Mouse (Mus musculus) kidney, embryonic 14.5 days (tissue): Measurements from ENCODE around the gene Defb25. TPM values are rescaled to one million over a fixed set of nuclear protein-coding genes. Genes with fewer than 3 reads are reported as not detected.

Experiments
- ATAC-seq: fragments of 200-750 bp; cut with Nextera tagmentation; 2 replicates; pipeline ENCODE4 v1.8.0; 2017; ENCODE audit warnings: moderate number of reproducible peaks, mild to moderate bottlenecking, moderate TSS enrichment, moderate library complexity; ENCODE audit not compliant: low FRiP score, low TSS enrichment
- H3K27ac ChIP-seq: fragments of 300-500 bp; sonication (generic); 2 replicates; pipeline ENCODE4 v1.5.1; 2014; ENCODE audit warnings: low read depth, mild to moderate bottlenecking, low read length, moderate library complexity, mixed read lengths
- H3K27me3 ChIP-seq: fragments of 300-500 bp; sonication (generic); 2 replicates; pipeline ENCODE4 v1.6.1; 2014; ENCODE audit warnings: mild to moderate bottlenecking, low read length; ENCODE audit not compliant: control insufficient read depth, insufficient read depth
- H3K36me3 ChIP-seq: fragments of 300-500 bp; sonication (generic); 2 replicates; pipeline ENCODE4 v1.6.1; 2014; ENCODE audit warnings: low read length, mixed read lengths; ENCODE audit not compliant: control insufficient read depth, insufficient read depth
- H3K4me1 ChIP-seq: fragments of 300-500 bp; sonication (generic); 2 replicates; pipeline ENCODE4 v1.6.1; 2014; ENCODE audit warnings: low read length, mixed read lengths; ENCODE audit not compliant: control insufficient read depth, insufficient read depth
- H3K4me2 ChIP-seq: fragments of 300-500 bp; sonication (generic); replicated peaks from 2 replicates; pipeline ENCODE4 v1.6.1; 2014; ENCODE audit warnings: low read depth, mild to moderate bottlenecking, low read length
- H3K4me3 ChIP-seq: fragments of 300-500 bp; sonication (generic); 2 replicates; pipeline ENCODE4 v1.5.1; 2014; ENCODE audit warnings: mild to moderate bottlenecking, low read length
- H3K9ac ChIP-seq: fragments of 300-500 bp; sonication (generic); 2 replicates; pipeline ENCODE4 v1.6.1; 2014; ENCODE audit warnings: low read depth, mild to moderate bottlenecking, low read length, moderate library complexity
- H3K9me3 ChIP-seq: fragments of 300-500 bp; sonication (generic); 2 replicates; pipeline ENCODE4 v1.6.1; 2016; ENCODE audit warnings: low read length; ENCODE audit not compliant: control insufficient read depth
- WGBS: fragments of 180-500 bp; shearing (Covaris S2); extraction: QIAGEN DNeasy Blood & Tissue Kit; methylation state at CpG from one replicate; pipeline ENCODE4 v1.1.7; 2014; 5-methylcytosine and 5-hydroxymethylcytosine counted together
- polyA plus RNA-seq: library from polyadenylated mRNA; unstranded; fragments of >200 nt; fragmentation: Nextera tagmentation; extraction: Ambion mirVana; gene quantifications from 2 replicates; pipeline ENCODE4 v1.2.1, GENCODE M21; 2014

Defb25 gene
- polyA plus RNA-seq, 1 experiment from 2014 or later = 28.2 TPM

- no peak for ATAC-seq
- Histone ChIP-seq H3K9ac (no peak overlapping the region), H3K4me3 (no peak overlapping the region), H3K9me3 (no peaks in the 10 kb centered on the region), H3K27ac (no peak overlapping the region), H3K4me1 (peaks cover 5% of the 10 kb centered on the region; the same call in 1 of the 2 replicates), H3K36me3 (no peaks in the 10 kb centered on the region), H3K4me2 (no peak overlapping the region), H3K27me3 (no peaks in the 10 kb centered on the region)
- 84% methylated on average over 4 of the region's 4 CpGs for WGBS
Measured at GRCm38 (mm10) chr2:152601275-152601960, 21.4 kb downstream of the Defb25 start.

DNA sequence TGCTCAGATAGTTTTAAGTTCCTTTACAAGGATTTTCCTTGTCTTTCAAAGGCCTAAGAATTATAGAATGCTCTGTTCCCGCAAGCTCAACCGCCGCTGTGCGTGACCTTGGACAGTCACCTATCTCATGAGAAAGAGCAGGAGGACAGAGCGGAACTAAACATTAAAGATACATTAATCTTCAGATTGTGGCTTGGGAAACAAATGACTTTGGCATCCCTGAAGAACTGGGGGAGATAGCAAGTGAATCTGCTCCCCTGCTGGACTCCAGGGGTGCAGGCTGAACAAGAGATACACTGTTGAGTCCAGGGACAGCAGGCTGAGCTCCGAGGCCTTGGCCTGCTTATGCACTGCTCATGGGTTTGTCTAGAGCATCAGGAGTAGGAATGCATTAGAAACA, 22.8 kb downstream of the Defb25 start:
- no peaks in the 10 kb centered on the region for H3K4me1 ChIP-seq
- WGBS = 82% methylated on average over 6 of the region's 6 CpGs
- ATAC-seq = no peak

GRCm38 (mm10) chr2:152599299-152599698, 23.6 kb downstream of the Defb25 start, which contains the start of gene Defb45:
Gene Defb45, minus strand, starts transcription at chr2:152599399.
- Histone ChIP-seq H3K4me1 (no peaks in the 10 kb centered on the region), H3K27ac (no peak within 1 kb of the TSS), H3K9me3 (no peaks in the 10 kb centered on the region), H3K4me3 (no peak within 1 kb of the TSS), H3K27me3 (no peaks in the 10 kb centered on the region), H3K4me2 (no peak within 1 kb of the TSS), H3K9ac (no peak within 1 kb of the TSS), H3K36me3 (no peaks in the 10 kb centered on the region)
- ATAC-seq = no peak
- 66% methylated on average over 7 of the region's 7 CpGs for WGBS

More for the DNA sequence above, 22.8 kb downstream of the Defb25 start:
- Histone ChIP-seq H3K27ac (no peak overlapping the region), H3K36me3 (no peaks in the 10 kb centered on the region), H3K9me3 (no peaks in the 10 kb centered on the region), H3K9ac (no peak overlapping the region), H3K27me3 (no peaks in the 10 kb centered on the region), H3K4me2 (no peak overlapping the region), H3K4me3 (no peak overlapping the region)

- ATAC-seq = no peak
- no peaks in the 10 kb centered on the region for H3K27me3 ChIP-seq
- H3K27ac ChIP-seq = no peak overlapping the region
- no peak overlapping the region for H3K4me3 ChIP-seq
- 33% methylated on average over 6 of the region's 6 CpGs for WGBS
- H3K4me1 ChIP-seq = 0 out of 2 replicates have a peak, but pooled peaks cover 10% of the 10 kb centered on the region
- H3K9ac ChIP-seq = no peak overlapping the region
- H3K36me3 ChIP-seq = no peaks in the 10 kb centered on the region
- H3K4me2 ChIP-seq = no peak overlapping the region
- no peaks in the 10 kb centered on the region for H3K9me3 ChIP-seq
Measured at GRCm38 (mm10) chr2:152589021-152589420, 33.8 kb downstream of the Defb25 start.

- Histone ChIP-seq H3K4me2 (no peak overlapping the region), H3K9ac (no peak overlapping the region), H3K4me3 (no peak overlapping the region), H3K27ac (no peak overlapping the region), H3K27me3 (no peaks in the 10 kb centered on the region), H3K9me3 (no peaks in the 10 kb centered on the region), H3K36me3 (no peaks in the 10 kb centered on the region), H3K4me1 (0 out of 2 replicates have a peak, but pooled peaks cover 10% of the 10 kb centered on the region)
- no peak for ATAC-seq
- WGBS = 38% methylated on average over 2 of the region's 2 CpGs
Measured at GRCm38 (mm10) chr2:152588450-152588849, 34.4 kb downstream of the Defb25 start.

- Histone ChIP-seq H3K4me3 (no peak overlapping the region), H3K36me3 (no peaks in the 10 kb centered on the region), H3K4me2 (no peak overlapping the region), H3K27me3 (no peaks in the 10 kb centered on the region), H3K4me1 (0 out of 2 replicates have a peak, but pooled peaks cover 10% of the 10 kb centered on the region), H3K27ac (no peak overlapping the region), H3K9ac (no peak overlapping the region), H3K9me3 (no peaks in the 10 kb centered on the region)
- no peak for ATAC-seq
- WGBS = 78% methylated on average over 4 of the region's 4 CpGs
Measured at GRCm38 (mm10) chr2:152586926-152587560, 35.8 kb downstream of the Defb25 start.

DNA sequence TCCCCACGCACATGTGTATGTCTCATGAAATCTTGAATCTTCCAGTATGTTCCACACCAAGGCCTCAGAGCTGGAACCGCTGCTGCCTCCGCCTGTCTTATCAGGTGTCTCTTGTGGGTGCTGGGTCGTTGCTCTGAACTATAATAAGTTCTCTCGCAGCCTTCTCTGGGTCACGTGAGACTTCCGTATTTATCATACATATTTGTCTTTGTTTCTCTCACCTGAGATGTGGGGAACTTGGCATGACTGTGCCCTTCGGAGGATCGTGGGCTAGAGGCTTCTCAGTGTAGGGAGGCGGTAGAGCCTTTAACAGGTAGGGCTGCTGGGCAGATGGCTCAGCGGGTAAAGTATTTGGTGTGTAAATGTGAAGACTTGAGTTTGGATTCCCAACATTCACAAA, 42.2 kb downstream of the Defb25 start:
- H3K36me3 ChIP-seq = no peaks in the 10 kb centered on the region
- H3K27me3 ChIP-seq = no peaks in the 10 kb centered on the region
- H3K9me3 ChIP-seq = no peaks in the 10 kb centered on the region
- ATAC-seq = no peak
- no peaks in the 10 kb centered on the region for H3K4me1 ChIP-seq
- no peak overlapping the region for H3K4me3 ChIP-seq
- H3K27ac ChIP-seq = no peak overlapping the region
- H3K4me2 ChIP-seq = no peak overlapping the region
- no peak overlapping the region for H3K9ac ChIP-seq
- WGBS = 77% methylated on average over 11 of the region's 11 CpGs

DNA sequence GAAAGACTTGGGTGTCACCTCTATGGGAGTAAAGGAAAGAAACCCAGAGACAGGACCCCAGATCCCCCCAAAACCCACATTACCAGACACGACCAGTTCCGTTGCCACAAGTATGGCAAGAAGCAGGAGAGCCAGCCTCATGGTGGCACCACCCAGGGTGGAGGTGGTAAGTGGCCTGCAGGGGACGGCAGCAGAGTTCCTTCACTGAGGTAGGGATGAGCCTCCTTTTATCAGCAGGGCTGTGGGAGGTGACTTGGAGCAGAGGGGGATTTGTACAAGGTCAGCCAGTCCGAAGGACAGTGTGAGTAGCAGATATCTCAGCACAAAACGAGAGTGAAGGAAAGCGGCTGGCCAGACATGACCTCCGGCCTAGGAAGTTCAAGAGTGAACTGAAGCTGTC, 42.7 kb downstream of the Defb25 start, which contains the start of gene Defb19:
Gene Defb19 (minus strand): TSS at position 206 of the 400 bp plus-strand sequence.
- no peaks in the 10 kb centered on the region for H3K9me3 ChIP-seq
- no peak for ATAC-seq
- no peak within 1 kb of the TSS for H3K9ac ChIP-seq
- H3K4me2 ChIP-seq = no peak within 1 kb of the TSS
- H3K27me3 ChIP-seq = no peaks in the 10 kb centered on the region
- H3K4me3 ChIP-seq = no peak within 1 kb of the TSS
- H3K27ac ChIP-seq = no peak within 1 kb of the TSS
- no peaks in the 10 kb centered on the region for H3K36me3 ChIP-seq
- WGBS = 45% methylated on average over 7 of the region's 7 CpGs
- H3K4me1 ChIP-seq = no peaks in the 10 kb centered on the region

- no peak for ATAC-seq
- Histone ChIP-seq H3K4me2 (no peak overlapping the region), H3K9ac (no peak overlapping the region), H3K9me3 (no peaks in the 10 kb centered on the region), H3K27ac (no peak overlapping the region), H3K36me3 (no peaks in the 10 kb centered on the region), H3K4me3 (no peak overlapping the region), H3K4me1 (no peaks in the 10 kb centered on the region; the same call in 1 of the 2 replicates), H3K27me3 (no peaks in the 10 kb centered on the region)
- WGBS = 75% methylated on average over 8 of the region's 8 CpGs
Measured at GRCm38 (mm10) chr2:152573484-152573883, 49.4 kb downstream of the Defb25 start.
